Mouse (Mus musculus) embryonic stem cell, embryonic (primary cell): ENCODE data around the gene Zfand6.

Source experiments
- CTCF ChIA-PET, 4 experiments: fragments of 300-600 bp in 2 of 4; fragments of 350-600 bp in 2 of 4; sonication (Branson Sonifier 250); formaldehyde crosslinking; loops; one replicate each; lab custom pipeline; 2022; ENCODE audit warnings: inconsistent platforms in 2 of 4; lab: Charles Lee
- POLR2A ChIA-PET, 4 experiments: fragments of 300-600 bp in 2 of 4; fragments of 350-600 bp in 2 of 4; sonication (Branson Sonifier 250); formaldehyde crosslinking; loops; one replicate each; lab custom pipeline; 2022; ENCODE audit warnings: antibody characterized with exemption in 4 of 4, inconsistent platforms in 1 of 4; lab: Charles Lee

Zfand6 gene

DNA sequence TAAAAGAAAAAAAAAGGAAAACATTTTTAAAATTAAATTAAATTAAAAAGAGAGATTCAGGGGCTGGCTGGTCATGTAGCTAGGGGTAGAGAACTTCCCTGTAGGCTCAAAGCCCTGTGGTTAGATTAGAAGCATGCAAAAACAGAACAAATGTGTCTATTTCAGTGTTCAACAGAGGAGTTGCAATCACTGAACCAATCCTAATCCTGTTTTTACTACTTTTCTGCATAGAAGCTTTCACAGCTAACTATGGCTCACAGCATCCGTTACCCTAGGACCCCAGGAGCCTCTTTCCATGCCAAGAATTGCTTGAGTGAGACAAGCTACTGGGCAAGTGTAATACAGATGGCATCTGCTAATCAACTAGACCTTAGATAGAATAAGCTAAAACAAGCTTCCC, 16.7 kb downstream of the Zfand6 start:
- CTCF ChIA-PET = interaction anchor here in 2 of 4 experiments (0.5 to 0.6 kb wide), 2 partner anchors 84 to 192 kb away, joined by 5 to 7 read pairs; no protein-coding TSS in a partner anchor
- POLR2A ChIA-PET = interaction anchor here (0.5 to 3.6 kb wide), 10 partner anchors 13 to 1806 kb away, joined by 3 to 19 read pairs (median 4); partner anchors contain the start of genes Mex3b (in 1 of the 4) and Zfand6 (in 1 of the 4)

DNA sequence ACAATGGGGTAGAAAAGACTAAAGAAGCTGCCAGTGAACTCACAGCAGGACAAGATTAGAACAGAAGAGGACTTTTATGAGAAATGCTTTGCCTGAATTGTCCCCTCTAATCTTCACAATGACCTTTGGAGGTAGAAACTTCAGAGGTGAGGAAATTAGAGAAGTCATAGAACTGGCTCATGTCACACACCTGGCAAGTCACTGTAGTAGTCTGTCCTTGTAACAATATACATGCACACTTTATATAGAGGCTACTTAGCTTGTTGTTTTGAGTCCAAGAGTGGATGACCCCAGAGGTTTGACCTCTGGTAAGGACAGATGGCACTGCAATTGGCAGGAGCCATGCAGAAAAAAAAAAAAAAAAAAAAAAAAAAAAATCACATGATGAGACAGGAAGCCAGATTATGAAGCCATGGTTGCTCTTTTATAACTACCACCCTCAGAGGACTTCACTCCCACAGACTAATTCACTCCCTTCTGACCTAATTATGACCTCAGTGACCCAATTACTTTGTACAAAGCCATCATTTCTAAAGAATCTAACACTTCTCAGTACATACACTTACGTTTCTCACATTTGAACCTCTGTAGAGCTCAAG, 20.1 kb downstream of the Zfand6 start:
- CTCF ChIA-PET = interaction anchor here in 1 of 4 experiments (0.7 kb wide), 1 partner anchor 983 kb away, joined by 4 read pairs; no protein-coding TSS in a partner anchor
- POLR2A ChIA-PET = interaction anchor here in 3 of 4 experiments (0.7 to 1.6 kb wide), 6 partner anchors 8 to 23 kb away, joined by 3 to 6 read pairs (median 4); partner anchors contain the start of gene Zfand6 (in 1 of the 3)

DNA sequence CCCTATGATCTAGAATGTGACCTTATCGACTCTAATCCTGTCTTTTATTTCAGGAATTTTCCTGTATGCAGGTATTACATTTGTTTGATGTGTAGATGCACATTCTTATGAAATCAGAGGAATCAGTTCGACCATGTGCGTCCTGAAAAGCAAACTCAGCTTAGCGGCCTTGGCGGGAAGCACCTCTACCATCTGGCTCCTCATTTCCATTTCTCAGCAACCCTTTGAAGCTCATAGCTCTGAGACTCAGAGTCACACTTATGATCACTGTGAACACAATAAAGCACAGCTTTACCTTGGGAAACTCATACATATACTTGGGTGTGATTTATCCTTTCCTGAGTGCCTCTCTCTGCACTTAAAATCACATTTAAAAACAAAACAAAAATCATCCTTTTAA, 21.8 kb downstream of the Zfand6 start:
- ChIA-PET POLR2A (interaction anchor here in 1 of 4 experiments (0.5 to 1.4 kb wide), 4 partner anchors 9 to 1244 kb away, joined by 3 to 5 read pairs (median 4); no protein-coding TSS in a partner anchor), CTCF (interaction anchor here in 1 of 4 experiments (1.0 kb wide), 1 partner anchor 82 kb away, joined by 3 read pairs; no protein-coding TSS in a partner anchor)

DNA sequence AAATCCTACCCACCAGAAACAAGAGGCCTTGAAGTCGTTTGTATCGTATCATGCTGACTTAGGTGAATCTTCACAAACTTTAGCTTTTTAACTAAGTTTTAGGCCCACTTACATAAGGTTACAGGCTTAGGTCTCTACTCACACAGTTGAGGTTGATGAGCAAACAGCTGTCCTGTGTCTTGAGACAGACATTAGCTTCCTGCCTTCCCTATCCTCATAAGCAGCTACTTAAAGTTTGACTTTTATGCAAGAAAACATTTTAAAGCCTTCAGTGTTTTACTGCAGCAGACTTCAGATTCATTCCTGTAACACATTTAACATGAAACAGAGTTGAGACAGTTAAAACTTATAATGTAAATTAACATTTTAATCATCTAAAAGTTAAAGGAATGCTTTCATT, 37.0 kb downstream of the Zfand6 start:
- CTCF ChIA-PET = no interaction called here
- POLR2A ChIA-PET = interaction anchor here in 1 of 4 experiments (1.1 kb wide), 2 partner anchors 8 to 12 kb away, joined by 3 to 4 read pairs; no protein-coding TSS in a partner anchor

DNA sequence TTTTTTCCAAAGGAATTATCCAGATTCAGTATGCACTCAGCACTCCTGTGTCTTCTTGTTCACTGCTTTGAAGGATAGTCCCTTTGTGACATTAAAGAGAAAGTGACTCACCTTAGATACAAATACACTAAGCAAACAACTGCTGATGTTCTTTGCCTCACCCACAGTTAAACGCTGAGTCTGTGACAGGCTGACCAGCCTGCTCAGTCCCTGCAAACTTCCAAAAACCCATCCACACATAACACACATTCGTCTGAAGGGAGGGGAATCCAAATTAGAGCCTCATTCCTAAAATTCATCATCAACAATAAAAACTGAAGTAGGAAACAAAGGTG, 37.8 kb downstream of the Zfand6 start:
- CTCF ChIA-PET = no interaction called here
- POLR2A ChIA-PET = no interaction called here

DNA sequence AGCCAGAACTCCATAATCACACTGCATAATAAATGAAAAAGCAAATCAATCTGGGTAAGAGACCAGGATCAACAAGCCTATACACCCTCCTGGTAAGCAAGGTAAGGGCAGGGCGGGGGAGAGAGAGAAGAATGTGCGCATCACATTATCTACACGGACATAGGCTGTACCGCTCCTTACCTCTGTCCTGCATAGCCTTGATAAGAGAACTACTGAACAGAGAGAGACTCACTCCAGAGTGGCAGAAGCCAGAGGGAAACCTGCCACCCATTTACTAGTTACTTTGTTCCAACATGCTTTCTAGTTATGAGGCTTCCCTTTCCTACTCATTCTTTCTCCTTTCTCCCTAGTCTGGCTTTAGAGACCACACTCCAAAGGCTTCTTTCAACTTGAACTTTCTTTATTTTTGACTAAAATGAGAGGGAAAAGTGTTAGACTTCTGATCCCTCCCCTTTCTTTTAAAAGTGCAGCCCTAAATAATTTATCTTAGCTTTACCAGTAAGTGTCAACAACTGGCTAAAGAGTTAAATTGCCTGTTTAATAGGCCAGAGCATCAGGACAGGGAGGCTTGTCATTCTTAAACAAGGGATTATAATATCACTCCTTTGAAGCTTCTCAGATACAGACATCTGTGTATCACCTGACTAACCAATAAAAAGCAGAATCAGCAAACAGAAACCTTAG, 38.3 kb downstream of the Zfand6 start:
- POLR2A ChIA-PET = interaction anchor here in 1 of 4 experiments (0.9 to 2.1 kb wide), 2 partner anchors 27 to 45 kb away, joined by 3 to 8 read pairs; partner anchors contain the start of gene Fah
- CTCF ChIA-PET = no interaction called here

DNA sequence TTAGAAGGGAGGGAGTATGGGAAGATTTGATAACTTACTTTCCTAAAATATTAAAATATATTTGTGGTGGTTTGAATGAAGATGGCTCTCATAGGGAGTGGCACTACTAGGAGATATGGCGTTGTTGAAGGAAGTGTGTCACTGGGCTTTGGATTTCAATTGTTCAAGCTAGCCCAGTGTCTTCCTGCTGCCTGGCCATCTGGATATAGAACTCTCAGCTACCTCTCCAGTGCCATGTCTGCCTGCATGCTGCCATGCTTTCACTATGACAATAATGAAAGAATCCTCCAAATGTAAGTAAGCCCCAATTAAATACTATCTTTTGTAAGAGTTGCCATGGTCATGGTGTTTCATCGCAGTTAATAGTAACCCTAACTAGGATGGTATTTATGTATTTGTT, 40.7 kb downstream of the Zfand6 start:
- CTCF ChIA-PET = no interaction called here
- POLR2A ChIA-PET = no interaction called here

DNA sequence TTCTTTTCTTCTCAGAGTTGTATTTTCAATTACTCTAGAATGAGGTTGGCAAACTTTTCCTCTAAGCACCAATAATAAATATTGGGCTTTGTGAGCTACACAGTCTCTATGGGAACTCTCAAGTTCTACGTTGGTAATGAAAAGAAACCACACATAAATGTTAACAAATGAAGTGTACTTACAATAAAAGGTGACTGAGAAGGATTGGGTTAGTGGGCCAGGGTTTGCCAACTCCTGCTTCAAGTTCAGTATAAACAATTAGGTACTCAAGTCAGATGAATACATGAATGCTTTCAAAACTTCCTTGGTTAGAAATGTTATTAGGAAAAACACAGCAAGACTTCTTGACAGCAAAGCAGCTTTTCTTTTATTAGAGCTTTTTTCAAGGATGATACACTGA, 43.5 kb downstream of the Zfand6 start:
- CTCF ChIA-PET = interaction anchor here in 1 of 4 experiments (0.6 kb wide), 1 partner anchor 732 kb away, joined by 3 read pairs; no protein-coding TSS in a partner anchor
- POLR2A ChIA-PET = interaction anchor here in 2 of 4 experiments (0.9 to 1.2 kb wide), 3 partner anchors 23 to 44 kb away, joined by 3 to 6 read pairs (median 4); partner anchors contain the start of gene Zfand6 (in 1 of the 2)

DNA sequence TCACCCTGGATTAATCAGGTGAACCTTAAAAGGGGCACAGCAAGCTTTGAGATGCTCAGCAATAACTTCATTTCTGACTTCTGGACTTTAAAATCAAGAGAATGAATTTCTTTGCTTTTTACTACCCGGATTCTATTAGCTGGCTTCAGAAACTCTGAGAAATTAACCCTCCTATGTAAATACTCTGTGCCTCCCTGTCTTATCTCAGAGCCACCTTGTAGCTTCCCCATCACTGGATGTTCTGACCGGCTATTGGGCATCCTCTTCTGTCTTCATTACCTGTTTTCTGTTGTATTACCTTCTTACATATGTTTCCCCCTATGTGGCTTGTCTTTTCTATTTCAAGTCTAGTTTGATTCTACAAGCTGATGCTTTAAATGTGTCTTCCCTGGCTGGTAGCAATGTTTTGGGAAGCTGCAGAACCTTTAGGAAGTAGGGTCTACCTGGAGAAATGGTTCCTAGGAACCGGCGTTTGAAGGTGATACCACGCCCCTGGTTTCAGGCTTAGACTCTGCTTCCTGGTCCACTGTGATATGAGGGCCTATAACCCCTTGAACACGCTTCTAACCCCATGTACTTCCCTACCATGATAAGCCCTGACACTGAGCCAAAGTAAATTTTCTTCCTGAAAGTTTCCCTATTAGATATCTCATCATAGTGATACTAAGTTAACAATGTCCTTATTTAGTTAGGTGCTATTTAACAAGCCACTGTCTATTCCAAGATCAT, 46.3 kb downstream of the Zfand6 start:
- POLR2A ChIA-PET = interaction anchor here in 1 of 4 experiments (0.7 to 1.7 kb wide), 5 partner anchors 9 to 44 kb away, joined by 3 to 4 read pairs (median 3); no protein-coding TSS in a partner anchor
- CTCF ChIA-PET = no interaction called here

DNA sequence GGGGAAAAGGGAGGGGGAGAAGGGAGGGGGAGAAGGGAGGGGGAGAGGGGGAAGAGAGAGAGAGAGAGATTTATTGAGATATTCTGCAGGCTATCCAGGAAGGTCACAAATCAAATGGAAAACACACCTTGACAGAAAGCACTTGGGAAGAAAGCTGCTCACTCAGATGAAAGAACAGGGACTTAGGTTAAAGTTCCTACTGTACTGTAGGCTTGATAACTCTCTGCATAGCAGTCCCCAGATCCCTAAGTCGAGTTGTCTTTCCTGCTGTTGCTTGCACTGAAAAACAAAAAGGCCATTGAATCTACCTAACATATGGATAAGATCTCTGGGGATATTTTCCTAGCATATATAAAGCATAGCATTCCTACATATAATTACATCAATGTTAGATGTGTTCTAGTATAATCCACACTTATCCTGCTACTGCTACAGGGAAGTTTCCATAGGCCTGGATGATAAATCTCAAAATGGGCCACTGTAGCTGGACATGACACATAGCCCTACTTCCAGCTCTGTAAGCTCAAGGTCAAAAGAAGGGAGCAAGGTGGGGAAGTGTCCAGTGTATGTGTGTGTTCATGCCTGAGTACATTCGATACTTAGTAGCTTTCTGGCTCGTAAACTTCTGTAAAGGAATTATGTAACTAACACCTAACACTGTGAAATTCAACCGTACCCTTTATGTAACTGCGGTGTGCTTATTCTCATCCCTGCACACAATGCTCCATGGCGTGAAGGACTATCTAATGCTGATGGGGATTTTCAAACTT, 47.4 kb downstream of the Zfand6 start:
- CTCF ChIA-PET = no interaction called here
- POLR2A ChIA-PET = interaction anchor here in 1 of 4 experiments (0.7 to 1.7 kb wide), 5 partner anchors 16 to 42 kb away, joined by 3 to 4 read pairs (median 3); no protein-coding TSS in a partner anchor

DNA sequence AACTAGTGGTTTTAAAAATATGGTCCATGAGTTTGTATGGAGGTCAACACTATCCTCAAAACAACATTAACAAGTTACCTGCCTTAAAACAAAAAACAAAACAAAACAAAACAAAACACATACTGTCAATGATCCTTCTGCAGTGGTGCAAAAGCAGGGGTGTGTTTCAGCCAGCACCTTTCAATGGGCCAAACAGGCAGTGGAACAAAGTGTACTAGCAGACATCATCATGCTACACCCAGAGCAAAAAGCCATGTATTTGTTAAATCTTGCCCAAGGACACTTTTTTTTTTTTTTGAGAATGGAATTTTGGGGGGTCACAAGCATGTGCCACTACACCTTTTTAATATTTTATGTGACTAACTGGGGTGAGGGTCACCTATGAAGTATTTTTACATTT, 52.8 kb downstream of the Zfand6 start:
- ChIA-PET POLR2A (no interaction called here), CTCF (no interaction called here)

DNA sequence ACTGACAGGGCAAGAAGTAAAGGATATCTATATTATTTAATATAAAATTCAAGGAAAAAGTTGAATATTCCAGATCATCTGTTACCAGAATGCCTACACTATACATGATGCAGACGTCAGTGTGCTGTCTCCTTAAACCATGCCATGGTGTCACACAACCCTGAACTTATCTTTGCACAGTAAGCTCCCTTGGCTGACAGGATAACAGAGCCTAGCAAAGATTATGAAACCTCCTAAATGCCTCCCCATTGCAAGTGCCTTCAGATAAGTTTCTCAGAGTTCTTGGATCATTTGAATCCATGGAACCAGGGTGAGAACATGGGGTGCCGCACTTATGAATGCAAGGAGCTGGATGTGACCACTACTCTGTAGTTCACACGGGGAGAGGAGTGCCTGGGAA, 57.9 kb downstream of the Zfand6 start:
- ChIA-PET CTCF (no interaction called here), POLR2A (no interaction called here)

DNA sequence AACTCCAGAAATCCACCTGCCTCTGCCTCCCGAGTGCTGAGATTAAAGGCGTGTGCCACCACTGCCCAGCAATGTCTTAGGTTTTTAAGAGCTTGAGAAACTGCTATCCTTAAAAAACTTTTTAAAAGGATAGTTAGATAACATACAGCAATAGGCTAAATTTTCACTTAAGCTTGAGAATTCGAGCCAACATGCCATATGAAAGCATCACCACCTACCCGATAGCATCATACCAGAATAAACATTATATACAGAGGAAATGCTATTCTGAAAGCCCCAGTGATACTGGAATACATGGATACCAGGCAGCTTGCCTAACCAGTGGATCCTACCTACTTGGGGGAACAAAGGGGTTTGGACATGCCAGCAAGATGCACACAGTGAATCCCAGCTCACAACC, 66.0 kb downstream of the Zfand6 start:
- POLR2A ChIA-PET = interaction anchor here in 2 of 4 experiments (0.8 to 0.9 kb wide), 2 partner anchors 18 to 35 kb away, joined by 3 to 4 read pairs; partner anchors contain the start of gene Fah (in 1 of the 2)

DNA sequence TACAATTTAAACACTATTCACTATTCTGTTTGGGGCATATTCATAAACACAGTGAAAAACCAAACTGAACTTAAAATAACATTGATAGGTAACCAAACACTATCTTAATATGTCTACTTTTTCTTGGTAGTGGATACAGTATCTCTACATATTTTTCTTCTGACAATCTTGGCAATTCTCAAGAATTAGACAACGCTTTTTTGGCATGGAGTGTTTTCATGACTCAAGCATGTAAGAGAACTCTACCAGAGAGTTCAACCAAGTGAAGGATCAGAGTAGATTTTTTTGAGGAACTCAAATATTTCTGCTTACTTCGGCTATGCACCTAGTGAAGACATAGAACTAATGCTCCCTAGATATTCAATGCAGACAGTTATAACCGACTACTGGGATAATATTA, 68.8 kb downstream of the Zfand6 start:
- POLR2A ChIA-PET = interaction anchor here in 1 of 4 experiments (0.8 kb wide), 1 partner anchor 15 kb away, joined by 3 read pairs; no protein-coding TSS in a partner anchor
- CTCF ChIA-PET = interaction anchor here in 1 of 4 experiments (0.5 kb wide), 1 partner anchor 540 kb away, joined by 3 read pairs; no protein-coding TSS in a partner anchor

More for the DNA sequence above, 66.0 kb downstream of the Zfand6 start:
- CTCF ChIA-PET = interaction anchor here in 1 of 4 experiments (1.6 kb wide), 1 partner anchor 126 kb away, joined by 4 read pairs; no protein-coding TSS in a partner anchor

DNA sequence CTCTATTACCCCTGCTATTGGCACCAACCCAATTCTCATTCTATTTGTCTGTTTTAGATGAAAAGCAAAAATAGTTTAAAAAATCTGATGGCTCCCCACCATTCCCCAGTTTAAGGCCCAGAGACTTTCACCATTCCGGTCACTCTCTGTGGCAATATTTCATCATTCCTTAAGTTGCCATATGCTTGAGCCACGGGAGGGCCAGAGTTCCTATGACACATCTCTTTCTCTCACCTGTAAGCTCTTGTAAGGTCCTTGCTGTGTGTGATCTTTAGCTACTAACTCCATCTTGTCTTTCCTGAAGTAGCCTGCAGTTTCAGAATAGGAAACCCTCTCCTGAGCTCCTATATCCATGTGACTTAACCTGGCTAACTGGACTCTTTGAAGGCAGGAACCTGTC, 70.8 kb downstream of the Zfand6 start:
- ChIA-PET CTCF (no interaction called here), POLR2A (interaction anchor here in 1 of 4 experiments (1.4 kb wide), 1 partner anchor 15 kb away, joined by 3 read pairs; no protein-coding TSS in a partner anchor)

DNA sequence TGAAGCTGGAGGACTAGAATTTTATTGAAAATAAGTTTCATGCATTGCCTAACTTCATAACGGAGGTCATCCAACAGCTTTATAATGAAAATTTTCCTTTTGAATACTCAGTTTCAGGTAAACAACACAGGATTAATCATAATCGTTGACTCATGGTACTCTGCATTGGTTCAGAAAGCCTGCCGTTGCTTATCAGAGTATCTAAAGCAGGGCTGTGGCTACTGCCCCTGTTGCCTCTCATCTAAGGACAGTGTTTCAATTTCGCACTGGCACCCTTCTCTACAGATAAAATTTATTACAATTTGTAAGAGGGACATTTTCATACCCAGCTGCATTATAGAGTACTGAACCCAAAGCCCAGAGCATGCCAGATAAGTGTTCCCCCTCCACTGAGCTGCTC, 77.3 kb downstream of the Zfand6 start:
- ChIA-PET CTCF (no interaction called here), POLR2A (interaction anchor here in 2 of 4 experiments (0.6 to 0.9 kb wide), 2 partner anchors 10 to 61 kb away, joined by 3 to 6 read pairs; no protein-coding TSS in a partner anchor)

DNA sequence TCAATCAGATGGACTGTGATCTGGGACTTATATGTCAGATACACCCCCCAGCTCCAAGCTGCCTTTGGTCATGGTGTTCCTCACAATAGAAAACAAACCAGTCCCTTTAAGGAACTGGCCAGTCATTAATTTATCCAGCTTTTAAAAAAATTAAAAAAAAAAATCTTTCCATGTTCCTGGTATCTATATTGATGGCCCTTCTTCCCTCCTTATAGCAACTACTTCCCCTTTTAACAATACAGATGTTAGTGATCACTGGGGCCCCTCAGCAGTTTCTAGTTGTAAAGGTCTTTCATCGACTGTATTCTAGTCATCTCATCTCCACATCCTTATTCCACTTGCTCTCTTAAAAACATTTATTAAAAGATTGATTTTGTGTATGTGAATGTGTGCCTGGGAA, 78.2 kb downstream of the Zfand6 start:
- POLR2A ChIA-PET = interaction anchor here in 3 of 4 experiments (0.5 to 1.2 kb wide), 3 partner anchors 10 to 1053 kb away, joined by 3 read pairs; partner anchors contain the start of gene Zfand6 (in 1 of the 3)

More for the DNA sequence above, 78.2 kb downstream of the Zfand6 start:
- CTCF ChIA-PET = no interaction called here
